Mouse (Mus musculus) CH12.LX (cell line): ENCODE data around the gene Slc2a3. TPM values are rescaled to one million over a fixed set of nuclear protein-coding genes. Genes with fewer than 3 reads are reported as not detected.

Experiments
- DNase-seq: peaks from one replicate; pipeline ENCODE4 v3.0.0-alpha.2; 2013; ENCODE audit errors: extremely low read depth
- H3K27ac ChIP-seq: 2 replicates; pipeline ENCODE4 v1.5.1; 2012; ENCODE audit warnings: low read depth, mild to moderate bottlenecking, control low read depth, moderate library complexity; ENCODE audit not compliant: insufficient read depth
- H3K27me3 ChIP-seq: replicated peaks from 2 replicates; pipeline ENCODE3; 2012; ENCODE audit warnings: inconsistent platforms
- H3K36me3 ChIP-seq, 2 experiments: replicated peaks in 1 of 2; 2 replicates each; pipeline versions ENCODE3 to v1.6.1; 2012; ENCODE audit warnings: inconsistent platforms in 1 of 2, low read length in 1 of 2, mild to moderate bottlenecking in 1 of 2, mixed read lengths in 1 of 2, moderate library complexity in 1 of 2; ENCODE audit not compliant: control insufficient read depth in 1 of 2, insufficient read depth in 1 of 2
- H3K4me1 ChIP-seq, 2 experiments: 2 replicates each; pipeline ENCODE4 v1.6.1; 2012; ENCODE audit warnings: inconsistent platforms in 1 of 2, moderate library complexity in 1 of 2; ENCODE audit not compliant: insufficient read depth in 2 of 2, control insufficient read depth in 1 of 2
- H3K4me2 ChIP-seq: 2 replicates; pipeline ENCODE4 v1.6.1; 2012; ENCODE audit warnings: low read depth, mild to moderate bottlenecking, control low read depth; ENCODE audit not compliant: poor library complexity, insufficient read depth, severe bottlenecking
- H3K4me3 ChIP-seq, 3 experiments: fragments of 150-350 bp in 1 of 3; sonication (generic) in 1 of 3; replicated peaks in 1 of 3; 2 replicates each; pipeline versions ENCODE3 to v1.5.1; 2011 to 2012; ENCODE audit warnings: low read depth in 2 of 3, low read length in 2 of 3, mild to moderate bottlenecking in 2 of 3, moderate library complexity in 2 of 3, control low read depth in 1 of 3, improper control_type of control experiment in 1 of 3, inconsistent platforms in 1 of 3, mixed read lengths in 1 of 3; ENCODE audit not compliant: poor library complexity in 1 of 3
- H3K79me2 ChIP-seq: replicated peaks from 2 replicates; pipeline ENCODE4 v1.6.1; 2012; ENCODE audit warnings: mild to moderate bottlenecking, moderate library complexity; ENCODE audit not compliant: control insufficient read depth, poor library complexity, insufficient read depth, severe bottlenecking; ENCODE audit errors: extremely low read depth
- H3K9ac ChIP-seq: 2 replicates; pipeline ENCODE4 v1.6.1; 2012; ENCODE audit warnings: low read depth, mild to moderate bottlenecking, control low read depth, moderate library complexity; ENCODE audit not compliant: insufficient read depth
- H3K9me3 ChIP-seq: replicated peaks from 2 replicates; pipeline ENCODE3; 2012; ENCODE audit warnings: low read length, inconsistent platforms, mixed read lengths
- BHLHE40 ChIP-seq: IDR thresholded peaks from 2 replicates; pipeline ENCODE4 v1.6.1; 2011; ENCODE audit warnings: mild to moderate bottlenecking, low read depth, low read length, improper control_type of control experiment
- CHD1 ChIP-seq: IDR thresholded peaks from 2 replicates; pipeline ENCODE4 v1.6.1; 2012; ENCODE audit warnings: low read depth, low read length, improper control_type of control experiment, inconsistent platforms
- CHD2 ChIP-seq: IDR thresholded peaks from 2 replicates; pipeline ENCODE4 v1.6.1; 2011; ENCODE audit warnings: low read length, improper control_type of control experiment
- CTCF ChIP-seq, 2 experiments: IDR thresholded peaks in 1 of 2; conservative IDR thresholded peaks in 1 of 2; 2 replicates each; pipeline ENCODE4 v1.5.1; 2011 to 2012; ENCODE audit warnings: low read depth in 2 of 2, low read length in 2 of 2, improper control_type of control experiment in 1 of 2, inconsistent platforms in 1 of 2, mild to moderate bottlenecking in 1 of 2, moderate library complexity in 1 of 2
- E2F4 ChIP-seq: IDR thresholded peaks from 2 replicates; pipeline ENCODE4 v1.6.1; 2011; ENCODE audit warnings: low read depth, low read length, improper control_type of control experiment; ENCODE audit not compliant: insufficient replicate concordance
- EP300 ChIP-seq: IDR thresholded peaks from 2 replicates; pipeline ENCODE4 v1.6.1; 2011; ENCODE audit warnings: low read length, improper control_type of control experiment
- ETS1 ChIP-seq: conservative IDR thresholded peaks from 2 replicates; pipeline ENCODE4 v1.6.1; 2012; ENCODE audit warnings: low read depth, mild to moderate bottlenecking, inconsistent platforms, low read length, improper control_type of control experiment, moderate library complexity
- GABPA ChIP-seq: IDR thresholded peaks from 2 replicates; pipeline ENCODE4 v1.6.1; 2012; ENCODE audit warnings: low read depth, low read length, improper control_type of control experiment, inconsistent platforms; ENCODE audit not compliant: insufficient replicate concordance
- HCFC1 ChIP-seq: IDR thresholded peaks from 2 replicates; pipeline ENCODE4 v1.6.1; 2012; ENCODE audit warnings: low read depth, mild to moderate bottlenecking, inconsistent platforms, low read length, improper control_type of control experiment
- IRF4 ChIP-seq: IDR thresholded peaks from 2 replicates; pipeline ENCODE4 v1.6.1; 2014; ENCODE audit warnings: low read depth, mild to moderate bottlenecking, inconsistent platforms, low read length, improper control_type of control experiment
- JUN ChIP-seq: IDR thresholded peaks from 2 replicates; pipeline ENCODE4 v1.6.1; 2011; ENCODE audit warnings: low read depth, mild to moderate bottlenecking, low read length, improper control_type of control experiment, moderate library complexity; ENCODE audit not compliant: insufficient read depth
- KAT2A ChIP-seq: IDR thresholded peaks from 2 replicates; pipeline ENCODE4 v1.6.1; 2012; ENCODE audit warnings: low read length, improper control_type of control experiment, inconsistent platforms; ENCODE audit not compliant: insufficient replicate concordance
- MAFK ChIP-seq: IDR thresholded peaks from 2 replicates; pipeline ENCODE4 v1.6.1; 2011; ENCODE audit warnings: low read length, improper control_type of control experiment; ENCODE audit not compliant: insufficient replicate concordance
- MAX ChIP-seq: IDR thresholded peaks from 2 replicates; pipeline ENCODE4 v1.6.1; 2011; ENCODE audit warnings: low read length, improper control_type of control experiment
- MEF2A ChIP-seq: IDR thresholded peaks from 2 replicates; pipeline ENCODE4 v1.6.1; 2014; ENCODE audit warnings: low read depth, mild to moderate bottlenecking, inconsistent platforms, low read length, improper control_type of control experiment, borderline replicate concordance
- MXI1 ChIP-seq: IDR thresholded peaks from 2 replicates; pipeline ENCODE4 v1.6.1; 2011; ENCODE audit warnings: mild to moderate bottlenecking, low read depth, low read length, improper control_type of control experiment
- MYC ChIP-seq: IDR thresholded peaks from 2 replicates; pipeline ENCODE4 v1.6.1; 2011; ENCODE audit warnings: low read depth, mild to moderate bottlenecking, improper control_type of control experiment, low read length
- NELFE ChIP-seq: IDR thresholded peaks from 2 replicates; pipeline ENCODE4 v1.6.1; 2011; ENCODE audit warnings: low read depth, low read length, improper control_type of control experiment
- PAX5 ChIP-seq: IDR thresholded peaks from 2 replicates; pipeline ENCODE4 v1.6.1; 2012; ENCODE audit warnings: low read length, inconsistent platforms, mixed read lengths
- POLR2A ChIP-seq: IDR thresholded peaks from 2 replicates; pipeline ENCODE4 v1.6.1; 2011; ENCODE audit warnings: low read depth, mild to moderate bottlenecking, improper control_type of control experiment, low read length
- POLR2AphosphoS2 ChIP-seq: IDR thresholded peaks from 2 replicates; pipeline ENCODE4 v1.6.1; 2011; ENCODE audit warnings: low read depth, low read length, improper control_type of control experiment
- RAD21 ChIP-seq: IDR thresholded peaks from 2 replicates; pipeline ENCODE4 v1.6.1; 2011; ENCODE audit warnings: low read depth, mild to moderate bottlenecking, low read length, improper control_type of control experiment, moderate library complexity
- RCOR1 ChIP-seq: conservative IDR thresholded peaks from 2 replicates; pipeline ENCODE4 v1.6.1; 2012; ENCODE audit warnings: low read depth, mild to moderate bottlenecking, inconsistent platforms, low read length, improper control_type of control experiment
- TCF12 ChIP-seq: IDR thresholded peaks from 2 replicates; pipeline ENCODE4 v1.6.1; 2014; ENCODE audit warnings: low read depth, mild to moderate bottlenecking, inconsistent platforms, low read length, improper control_type of control experiment
- USF1 ChIP-seq: IDR thresholded peaks from 2 replicates; pipeline ENCODE4 v1.6.1; 2014; ENCODE audit warnings: low read depth, mild to moderate bottlenecking, inconsistent platforms, low read length, improper control_type of control experiment
- USF2 ChIP-seq: conservative IDR thresholded peaks from 2 replicates; pipeline ENCODE4 v1.6.1; 2011; ENCODE audit warnings: low read depth, low read length, improper control_type of control experiment
- ZC3H11A ChIP-seq: IDR thresholded peaks from 2 replicates; pipeline ENCODE4 v1.6.1; 2012; ENCODE audit warnings: low read depth, mild to moderate bottlenecking, inconsistent platforms, low read length, improper control_type of control experiment
- ZKSCAN1 ChIP-seq: IDR thresholded peaks from 2 replicates; pipeline ENCODE4 v1.6.1; 2012; ENCODE audit warnings: low read depth, inconsistent platforms, low read length, improper control_type of control experiment, borderline replicate concordance
- ZMIZ1 ChIP-seq: IDR thresholded peaks from 2 replicates; pipeline ENCODE4 v1.6.1; 2012; ENCODE audit warnings: low read depth, mild to moderate bottlenecking, inconsistent platforms, low read length, improper control_type of control experiment
- ZNF384 ChIP-seq: IDR thresholded peaks from 2 replicates; pipeline ENCODE4 v1.6.1; 2012; ENCODE audit warnings: low read depth, low read length, improper control_type of control experiment, inconsistent platforms
- dilution Hi-C: fragments of 300-500 bp; cut with MboI; formaldehyde crosslinking; loops from 2 replicates; pipeline ENCODE4 v1.14.3; 2020; ENCODE audit warnings: low sequenced_read_pairs; ENCODE audit not compliant: extremely low pct_unique_long_range_greater_than_20kb, extremely low pct_ligation_motif_present
- in situ Hi-C: fragments of 300-500 bp; cut with MboI; formaldehyde crosslinking; loops from 3 replicates; pipeline ENCODE4 v1.14.3; 2019; ENCODE audit warnings: low sequenced_read_pairs, low pct_ligation_motif_present, low pct_unique_long_range_greater_than_20kb, mixed read lengths
- polyA plus RNA-seq: library from polyadenylated mRNA; unstranded; fragments of >175 nt; gene quantifications from 2 replicates; pipeline ENCODE4 v1.2.1, GENCODE M21; 2012; ENCODE audit warnings: low read depth; ENCODE audit not compliant: insufficient read length
- total RNA-seq, 2 experiments: library from RNA; depleted of rRNA; stranded (reverse); fragments of 300-350 nt in 1 of 2; fragments of >200 nt in 1 of 2; gene quantifications; 2 replicates each; pipeline ENCODE4 v1.2.3; 2012 to 2014

The Slc2a3 gene
- total and polyA plus RNA-seq, 3 experiments: 28.8 to 38.3 (median 29.7) TPM

GRCm38 (mm10) chr6:122810022-122810614 lies 8.7 kb upstream of the Slc2a3 start:
- Histone ChIP-seq H3K4me2 (peak overlapping the region; percentile 79), H3K4me1 (peaks cover 2 to 27% of the 10 kb centered on the region in 2 experiments; a peak in 2 of 4 replicates), H3K9me3 (no peaks in the 10 kb centered on the region), H3K4me3 (peak overlapping the region; percentile 69 to 89 (median 79)), H3K9ac (peak overlapping the region; percentile 96), H3K27ac (peak overlapping the region; percentile 99)
- dilution Hi-C loops: no loop called here
- in situ Hi-C loops: no loop called here
- no peak for TF ChIP-seq POLR2AphosphoS2
- peak; percentile 71; the same call in 1 of the 2 replicates for TF ChIP-seq MEF2A
- TF ChIP-seq PAX5: no peak
- peak; percentile 52; the same call in 1 of the 2 replicates for TF ChIP-seq CHD2
- no peak for TF ChIP-seq TCF12
- TF ChIP-seq USF1: no peak
- peak; percentile 54 for TF ChIP-seq JUN
- no peak for TF ChIP-seq CTCF (conservative IDR thresholded peaks at IDR 0.05 in 1 of 2, IDR thresholded peaks at IDR 0.05 in 1 of 2; ENCODE audit: low read depth in 2 of 2, low read length in 2 of 2)
- peak; percentile 57 for TF ChIP-seq EP300
- no peak for TF ChIP-seq NELFE
- no peak for TF ChIP-seq POLR2A
- TF ChIP-seq E2F4: no peak
- TF ChIP-seq BHLHE40: 0 out of 2 replicates have a peak, but pooled peaks have one; percentile 32
- TF ChIP-seq GABPA: no peak
- TF ChIP-seq ZNF384: peak; percentile 91
- no peak for TF ChIP-seq ETS1
- peak; percentile 40; the same call in 1 of the 2 replicates for TF ChIP-seq IRF4
- TF ChIP-seq MYC: no peak
- TF ChIP-seq, all 38 proteins: peak for 7
- H3K79me2 ChIP-seq: no peaks in the 10 kb centered on the region
- no peaks in the 10 kb centered on the region for H3K27me3 ChIP-seq
- peaks cover 0 to 8% of the 10 kb centered on the region in 2 experiments for H3K36me3 ChIP-seq
- DNase-seq: peak; percentile 76

- H3K4me3 ChIP-seq: no peak overlapping the region
- dilution Hi-C loops: no loop called here
- H3K27ac ChIP-seq: no peak overlapping the region
- in situ Hi-C loops: no loop called here
- H3K27me3 ChIP-seq: no peaks in the 10 kb centered on the region
- no peaks in the 10 kb centered on the region for H3K9me3 ChIP-seq
- H3K4me1 ChIP-seq: peaks cover 2 to 25% of the 10 kb centered on the region in 2 experiments
- H3K36me3 ChIP-seq: peaks cover 0 to under 1% of the 10 kb centered on the region in 2 experiments
- H3K9ac ChIP-seq: no peak overlapping the region
- H3K4me2 ChIP-seq: peak overlapping the region; percentile 32; the same call in 1 of the 2 replicates
- DNase-seq: peak; percentile 93
- H3K79me2 ChIP-seq: no peaks in the 10 kb centered on the region
- TF ChIP-seq BHLHE40: peak; percentile 83
- peak; percentile 71 for TF ChIP-seq MEF2A
- 0 out of 2 replicates have a peak, but pooled peaks have one; percentile 59 for TF ChIP-seq RCOR1
- no peak for TF ChIP-seq CHD1
- TF ChIP-seq IRF4: peak; percentile 64; the same call in 1 of the 2 replicates
- peak; percentile 93 for TF ChIP-seq MYC
- no peak for TF ChIP-seq KAT2A
- TF ChIP-seq EP300: no peak
- no peak; the same call in none of the 2 replicates for TF ChIP-seq ZC3H11A
- peak; percentile 46 for TF ChIP-seq ETS1
- TF ChIP-seq MAX: peak; percentile 88
- TF ChIP-seq HCFC1: no peak
- 0 out of 2 replicates have a peak, but pooled peaks have one; percentile 47 for TF ChIP-seq E2F4
- no peak for TF ChIP-seq GABPA
- TF ChIP-seq MAFK: 0 out of 2 replicates have a peak, but pooled peaks have one; percentile 36
- TF ChIP-seq ZKSCAN1: no peak
- no peak for TF ChIP-seq POLR2AphosphoS2
- peak; percentile 86 for TF ChIP-seq RAD21
- TF ChIP-seq MXI1: 0 out of 2 replicates have a peak, but pooled peaks have one; percentile 40
- TF ChIP-seq USF2: no peak
- TF ChIP-seq ZMIZ1: peak; percentile 76; the same call in 1 of the 2 replicates
- TF ChIP-seq CTCF (conservative IDR thresholded peaks at IDR 0.05 in 1 of 2, IDR thresholded peaks at IDR 0.05 in 1 of 2; ENCODE audit: low read depth in 2 of 2, low read length in 2 of 2): peak; percentile 88 to 89
Measured at GRCm38 (mm10) chr6:122804418-122804817, 3.0 kb upstream of the Slc2a3 start.
